Mouse (Mus musculus): Measurements from ENCODE around the gene Aagab.

DNA sequence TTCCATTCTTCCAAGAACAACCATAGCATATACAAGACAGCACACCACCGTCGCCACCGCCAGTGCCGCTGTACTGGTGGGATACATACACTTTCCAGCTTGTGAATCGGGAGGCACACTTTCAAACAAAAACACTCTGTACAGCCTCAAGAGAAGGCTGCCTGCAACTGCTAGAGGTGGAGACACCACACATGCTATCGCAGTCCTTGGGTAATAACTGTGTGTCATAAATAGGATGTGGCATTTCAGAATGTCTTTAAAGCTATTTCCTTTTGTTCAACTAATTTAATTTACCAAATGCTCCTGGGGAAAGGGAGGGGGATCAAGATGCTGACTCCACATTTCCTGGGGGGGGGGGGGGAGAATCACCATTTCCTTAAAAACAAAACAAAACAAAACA is 34.1 kb upstream of the Aagab start:
- no peak for TF ChIP-seq CTCF (IDR thresholded peaks at IDR 0.05; ENCODE audit: low read depth)
- TF ChIP-seq EP300 (IDR thresholded peaks at IDR 0.05; ENCODE audit: low read depth), result no peak

Measured in liver, postnatal 0 days (tissue).